Mouse (Mus musculus) 3T3-L1 (cell line): ENCODE results near the gene Nemf.
A peak's percentile ranks its signal among the peaks of the same experiment; 100 is the strongest.
"Not testable (repeated sequence)": the region's sequence is repeated elsewhere in the genome, so short reads cannot be mapped to it uniquely, and the experiment has no call there.

Experiments
- DNase-seq: peaks from one replicate; pipeline ENCODE4 v3.0.0-alpha.2; 2015; ENCODE audit warnings: low read depth, low spot score

Gene Nemf

DNA sequence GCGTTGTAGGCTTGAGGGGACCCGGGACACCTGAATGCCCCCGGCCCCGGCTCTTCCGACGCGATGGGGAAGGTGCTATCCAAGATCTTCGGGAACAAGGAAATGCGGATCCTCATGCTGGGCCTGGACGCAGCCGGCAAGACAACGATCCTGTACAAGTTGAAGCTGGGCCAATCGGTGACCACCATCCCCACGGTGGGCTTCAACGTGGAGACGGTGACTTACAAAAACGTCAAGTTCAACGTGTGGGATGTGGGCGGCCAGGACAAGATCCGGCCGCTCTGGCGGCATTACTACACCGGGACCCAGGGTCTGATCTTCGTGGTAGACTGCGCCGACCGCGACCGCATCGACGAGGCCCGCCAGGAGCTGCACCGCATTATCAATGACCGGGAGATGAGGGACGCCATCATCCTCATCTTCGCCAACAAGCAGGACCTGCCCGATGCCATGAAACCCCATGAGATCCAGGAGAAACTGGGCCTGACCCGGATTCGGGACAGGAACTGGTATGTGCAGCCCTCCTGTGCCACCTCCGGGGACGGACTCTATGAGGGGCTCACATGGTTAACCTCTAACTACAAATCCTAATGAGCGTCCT lies 15.9 kb upstream of the Nemf start:
- DNase-seq = peak; percentile 46

DNA sequence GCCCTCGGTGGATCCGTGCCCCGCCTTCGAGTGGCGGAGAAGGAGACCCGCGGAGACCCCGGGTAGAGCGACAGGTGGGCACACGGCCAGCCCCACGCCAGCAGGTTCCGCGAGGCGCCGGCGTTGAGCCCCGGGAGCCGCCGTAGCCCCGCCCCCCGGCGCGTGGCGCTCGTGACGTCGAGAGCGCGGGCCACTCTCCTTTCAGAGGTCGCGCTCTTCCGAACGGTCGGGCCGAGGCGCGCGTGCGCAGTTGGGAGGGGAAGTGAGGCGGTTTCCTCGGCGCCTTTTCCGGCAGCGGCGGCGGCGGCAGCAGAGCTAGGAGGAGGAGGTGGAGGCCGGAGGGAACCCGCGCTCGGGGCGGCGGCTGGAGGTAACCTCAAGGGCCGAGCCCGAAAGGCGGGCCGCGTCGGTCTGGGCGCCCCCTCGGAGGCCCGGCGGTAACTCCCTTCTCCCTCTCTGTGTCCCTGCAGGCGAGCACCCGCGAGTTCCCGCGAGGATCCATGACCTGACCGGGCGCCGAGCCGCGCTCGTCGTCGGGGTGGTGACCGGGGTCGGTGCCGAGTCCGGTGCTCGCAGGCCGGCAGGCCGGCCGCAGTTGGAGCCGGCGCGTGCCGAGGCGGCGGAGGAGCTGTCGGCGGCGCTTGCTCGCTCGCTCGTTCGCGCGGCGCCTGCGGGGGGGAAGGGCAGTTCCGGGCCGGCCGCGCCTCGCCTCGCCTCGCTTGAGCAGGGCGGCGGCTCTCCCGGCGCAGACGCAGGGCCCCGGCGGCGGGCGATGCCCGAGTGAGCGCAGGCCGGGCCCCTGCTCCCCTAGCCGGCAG lies 15.1 kb upstream of the Nemf start, which contains the start of the genes Arf6 and Gm9887:
TSS of gene Arf6 (plus strand) at position 297 of the 818 bp plus-strand sequence.
TSS of gene Gm9887 (minus strand) at position 605 of the 818 bp plus-strand sequence.
- DNase-seq = peak; percentile 92

DNA sequence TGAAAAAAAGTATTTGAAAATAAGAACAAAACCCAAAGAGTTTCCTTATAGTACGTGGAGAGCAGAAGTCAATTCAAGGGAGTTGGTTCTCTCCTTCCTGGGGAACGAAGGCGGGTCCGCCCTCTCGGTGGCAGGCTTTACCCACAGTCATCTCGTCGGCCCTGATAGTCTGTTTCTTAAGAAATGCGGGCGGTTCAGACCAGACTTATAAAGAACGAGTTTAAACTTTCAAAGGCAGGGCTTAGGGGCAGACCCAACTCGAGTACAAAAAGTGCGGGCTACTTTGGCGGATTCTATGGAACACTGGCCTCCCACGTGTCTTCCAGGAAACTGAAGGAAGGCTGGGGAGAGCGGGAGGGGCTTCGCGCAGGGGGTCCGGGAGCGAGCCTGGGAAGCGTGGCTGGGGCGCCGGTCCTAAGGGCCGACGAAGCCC lies 14.5 kb upstream of the Nemf start:
- DNase-seq = peak; percentile 84

DNA sequence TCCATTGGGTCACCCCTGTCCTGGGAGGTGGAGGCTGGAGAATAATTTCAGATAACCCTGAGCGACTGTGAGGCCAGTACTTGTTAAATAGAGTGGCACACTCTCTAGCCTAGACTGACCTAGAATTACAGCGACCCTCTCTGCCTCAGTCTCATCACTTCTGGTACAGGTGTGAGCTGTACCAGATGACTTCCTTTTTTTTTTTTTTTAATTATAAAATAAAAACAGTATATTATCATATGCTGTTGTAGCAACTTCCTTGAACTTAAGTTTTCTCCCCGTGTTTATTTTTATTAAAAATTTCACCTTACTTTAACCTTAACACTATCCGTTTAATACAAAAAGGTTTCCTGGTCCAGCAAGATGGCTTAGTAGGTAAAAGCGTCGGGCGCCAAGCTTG lies 14.0 kb upstream of the Nemf start:
- DNase-seq = no peak

DNA sequence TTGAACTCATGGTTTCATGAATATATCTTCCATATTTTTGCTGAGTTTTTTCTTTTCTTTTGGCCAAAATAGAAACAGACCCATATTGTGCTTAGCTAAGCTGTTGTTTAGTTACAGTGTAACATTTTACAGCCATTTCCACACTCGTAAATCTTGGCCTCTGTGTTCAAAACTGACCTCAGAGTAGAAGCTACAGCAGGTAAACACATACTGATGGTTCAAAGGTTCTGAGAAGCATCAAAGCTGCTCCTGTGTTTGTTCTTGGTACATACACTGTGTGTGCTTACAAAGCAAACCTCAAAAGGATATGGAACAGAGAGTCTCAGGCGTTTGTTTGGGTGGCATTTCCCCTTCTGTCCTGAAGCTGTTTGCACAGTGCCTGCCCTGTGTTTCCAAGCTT lies 10.6 kb upstream of the Nemf start:
- DNase-seq = no peak

DNA sequence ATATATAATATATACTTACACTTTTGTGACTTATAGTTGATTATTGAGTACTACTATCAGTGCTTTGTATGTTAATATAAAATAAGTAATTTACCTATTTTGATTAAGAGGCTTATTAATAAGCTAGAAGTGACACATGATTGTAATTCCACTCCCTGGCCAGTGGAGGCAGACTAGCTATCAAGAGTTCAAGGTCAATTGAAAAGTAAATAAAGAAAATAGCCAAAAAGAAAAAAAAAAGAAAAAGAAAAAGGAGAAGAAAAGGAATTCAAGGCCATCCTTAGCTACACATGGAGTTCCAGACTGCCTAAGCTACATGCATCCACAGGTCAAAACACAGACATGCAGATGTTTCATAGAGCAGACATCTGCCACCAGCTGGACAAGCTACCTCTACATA lies 9.5 kb upstream of the Nemf start:
- DNase-seq = peak; percentile 51

- no peak for DNase-seq
Measured at GRCm38 (mm10) chr12:69365757-69366156, 8.8 kb upstream of the Nemf start.

- DNase-seq = peak; percentile 74
Measured at GRCm38 (mm10) chr12:69363899-69364762, 7.2 kb upstream of the Nemf start.

DNA sequence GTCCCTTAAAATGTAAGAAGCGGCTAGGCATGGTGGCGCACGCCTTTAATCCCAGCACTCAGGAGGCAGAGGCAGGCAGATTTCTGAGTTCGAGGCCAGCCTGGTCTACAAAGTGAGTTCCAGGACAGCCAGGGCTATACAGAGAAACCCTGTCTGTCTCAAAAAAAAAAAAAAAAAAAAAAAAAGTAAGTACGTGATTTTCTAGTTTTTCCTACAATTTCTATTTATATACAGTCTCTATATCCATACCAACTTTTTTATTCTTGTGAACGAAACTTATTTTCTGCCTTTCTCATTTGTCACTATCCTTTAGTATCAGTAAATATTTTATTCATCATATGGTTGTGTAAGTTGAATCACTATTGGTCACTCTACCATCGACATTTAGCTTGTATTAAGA lies 6.1 kb upstream of the Nemf start:
- not testable (repeated sequence) for DNase-seq

DNA sequence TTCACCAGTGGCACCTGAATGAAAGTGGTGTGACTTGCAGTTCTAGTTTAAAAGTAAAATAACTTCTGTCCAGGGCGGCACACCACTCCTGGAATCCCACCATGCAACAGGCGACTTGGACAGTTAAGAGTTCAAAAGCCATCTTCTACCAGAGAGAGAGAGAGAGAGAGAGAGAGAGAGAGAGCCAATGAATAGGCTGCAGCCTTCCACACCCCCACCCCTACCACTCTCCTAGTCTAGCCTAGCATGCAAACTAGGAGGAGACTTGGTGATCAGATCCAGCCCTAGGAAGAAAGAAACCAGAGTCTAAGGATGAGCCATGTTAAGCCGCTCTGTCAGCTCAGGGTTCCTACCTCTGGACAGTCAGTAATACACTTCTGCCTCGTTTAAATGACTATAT lies 5.4 kb upstream of the Nemf start:
- peak; percentile 83 for DNase-seq

- no peak for DNase-seq
Measured at GRCm38 (mm10) chr12:69361919-69362318, 5.0 kb upstream of the Nemf start.

GRCm38 (mm10) chr12:69360997-69361899 lies 4.3 kb upstream of the Nemf start:
- peak; percentile 97 for DNase-seq

GRCm38 (mm10) chr12:69360655-69360996 lies 3.7 kb upstream of the Nemf start:
- DNase-seq = peak; percentile 87

DNA sequence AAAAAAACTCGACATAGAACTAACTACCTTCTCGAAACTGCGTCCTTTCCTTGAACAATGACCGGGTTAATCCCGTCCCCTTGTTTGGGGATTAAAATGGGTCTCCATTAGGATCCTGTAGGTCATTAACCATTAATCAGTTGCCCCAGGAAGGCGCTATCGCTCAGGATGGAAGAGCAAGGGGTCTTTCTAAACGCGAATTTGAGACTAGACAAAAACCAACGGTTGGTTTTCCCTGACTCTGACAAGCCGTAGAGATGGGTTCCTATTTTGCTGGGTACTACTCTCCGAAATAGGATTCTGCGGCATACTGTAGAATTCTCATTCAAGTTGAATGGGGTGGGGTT lies 308 bp upstream of the Nemf start:
- DNase-seq = no peak

GRCm38 (mm10) chr12:69351685-69352084 lies 5.3 kb downstream of the Nemf start:
- DNase-seq = peak; percentile 52

DNA sequence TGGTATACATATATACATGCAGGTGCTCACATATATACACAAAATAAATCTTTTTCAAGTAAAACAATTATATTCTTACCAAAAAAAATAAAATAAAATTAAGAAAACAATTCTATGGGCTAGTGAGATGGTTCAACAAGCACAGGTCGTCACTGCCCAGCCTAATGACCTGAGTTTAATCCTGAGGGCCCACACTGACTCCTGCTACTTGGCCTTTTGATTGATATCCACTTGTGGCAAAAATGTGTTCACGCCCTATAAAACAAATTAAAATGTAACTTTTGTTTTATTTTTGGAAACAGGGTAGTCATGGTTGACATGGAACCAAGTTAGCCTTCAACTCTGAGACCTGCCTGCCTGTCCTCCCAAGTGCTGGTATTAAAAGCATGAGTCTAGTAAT lies 7.0 kb downstream of the Nemf start:
- DNase-seq = no peak

- DNase-seq = peak; percentile 76
Measured at GRCm38 (mm10) chr12:69333547-69333946, 23.4 kb downstream of the Nemf start.

- no peak for DNase-seq
Measured at GRCm38 (mm10) chr12:69332147-69332546, 24.8 kb downstream of the Nemf start.

GRCm38 (mm10) chr12:69331187-69331586 lies 25.8 kb downstream of the Nemf start:
- DNase-seq = no peak

DNA sequence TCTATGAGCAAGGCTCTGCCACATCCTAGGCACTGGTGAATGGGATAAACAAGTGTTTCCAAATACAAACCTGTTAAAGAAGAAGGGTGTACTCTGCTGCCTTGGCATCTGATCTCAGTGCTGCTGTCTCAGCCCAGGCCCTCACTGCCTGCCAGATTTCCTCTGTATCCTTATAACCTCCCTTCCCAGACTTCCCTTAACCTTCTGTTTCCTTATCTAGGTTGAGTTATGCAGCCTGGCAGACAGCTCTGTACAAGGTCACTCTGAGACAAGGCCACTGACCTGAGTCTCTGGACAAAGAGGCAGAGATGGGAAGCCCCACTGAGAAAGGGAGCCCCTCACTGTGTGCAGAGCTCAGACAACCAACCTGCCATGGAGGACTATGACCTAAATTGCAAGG lies 38.5 kb downstream of the Nemf start:
- DNase-seq = no peak

- no peak for DNase-seq
Measured at GRCm38 (mm10) chr12:69309659-69310058, 47.3 kb downstream of the Nemf start.
